ENCODE assay signal across 23 mouse cellular contexts in the genomic region with DNA sequence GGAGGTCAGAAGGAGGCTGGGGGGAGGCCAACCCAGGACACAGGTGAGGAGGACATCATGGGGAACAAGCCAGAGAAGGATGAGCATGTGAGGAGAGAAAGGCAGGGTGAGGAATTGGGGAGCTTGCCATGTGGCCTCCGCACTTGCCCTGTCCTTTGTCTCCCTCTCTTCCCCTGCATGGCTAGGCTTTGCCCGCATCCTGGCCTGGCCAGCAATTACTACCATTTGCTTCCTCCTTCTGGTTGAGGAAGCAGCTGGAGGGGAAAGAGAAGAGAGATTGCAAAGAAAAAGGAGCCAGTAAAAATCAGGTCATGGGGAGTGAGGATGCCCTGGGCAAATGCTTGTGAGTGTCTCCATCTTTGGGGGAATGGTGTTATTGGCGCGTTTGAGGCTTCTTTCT.
DNase-seq lines count a peak whose midpoint lies in the region; ATAC-seq lines count a peak whose summit lies in the region.
"Had no signal": no experiment of that assay in that cellular context is flagged by ENCODE, and none has a peak within 500 bp of the region (broad histone marks: within the 10 kb centered on the region; RNA-seq: fewer than 3 reads in every experiment).

No protein-coding gene starts in this region.

- no peaks in the 10 kb centered on the region for H3K27me3 ChIP-seq in heart, embryonic 12.5 days (replicated peaks)
- no peaks in the 10 kb centered on the region for H3K27me3 ChIP-seq in neural tube, embryonic 13.5 days
- 0 out of 2 replicates have a peak, but pooled peaks cover 1% of the 10 kb centered on the region for H3K27me3 ChIP-seq in neural tube, embryonic 15.5 days (replicated peaks)
- H3K27me3 ChIP-seq: embryonic facial prominence, embryonic 15.5 days; heart, embryonic 13.5 days; kidney, embryonic 15.5 days; limb, embryonic 13.5 days; midbrain, embryonic 12.5 days; Patski had no signal

- peaks cover 6% of the 10 kb centered on the region for H3K36me3 ChIP-seq in heart, embryonic 12.5 days
- H3K36me3 ChIP-seq in neural tube, embryonic 13.5 days: no peaks in the 10 kb centered on the region
- no peaks in the 10 kb centered on the region for H3K36me3 ChIP-seq in neural tube, embryonic 15.5 days
- H3K36me3 ChIP-seq: embryonic facial prominence, embryonic 15.5 days; limb, embryonic 13.5 days; midbrain, embryonic 12.5 days had no signal

- DNase-seq in cerebellum, adult 8-10 months: peak; percentile 4
- no peak for DNase-seq in cerebellum, postnatal 36 days
- DNase-seq in heart, adult 11 months: peak; percentile 87
- DNase-seq: thymus, adult 18-20 months had no signal

- H3K4me1 ChIP-seq in heart, embryonic 12.5 days (replicated peaks): no peaks in the 10 kb centered on the region
- H3K4me1 ChIP-seq in neural tube, embryonic 13.5 days (replicated peaks): peaks cover 27% of the 10 kb centered on the region
- H3K4me1 ChIP-seq in neural tube, embryonic 15.5 days: peaks cover 13% of the 10 kb centered on the region
- H3K4me1 ChIP-seq: heart, embryonic 13.5 days; limb, embryonic 13.5 days; midbrain, embryonic 12.5 days had no signal

- ATAC-seq in heart, embryonic 12.5 days (ENCODE audit: insufficient number of reproducible peaks, low FRiP score): no peak
- no peak; the same call in 1 of the 2 replicates for ATAC-seq in neural tube, embryonic 13.5 days (ENCODE audit: low read depth)
- ATAC-seq in neural tube, embryonic 15.5 days (ENCODE audit: low FRiP score): no peak
- no peak for ATAC-seq in megakaryocyte-erythroid progenitor cell, adult 5-6 weeks (replicated peaks; ENCODE audit: low FRiP score, low TSS enrichment, poor library complexity, severe bottlenecking)
- ATAC-seq: liver, postnatal 0 days had no signal

- H3K4me3 ChIP-seq in heart, embryonic 12.5 days: no peak overlapping the region
- no peak overlapping the region for H3K4me3 ChIP-seq in neural tube, embryonic 13.5 days
- no peak overlapping the region for H3K4me3 ChIP-seq in neural tube, embryonic 15.5 days (replicated peaks)
- H3K4me3 ChIP-seq: embryonic facial prominence, embryonic 10.5 days; embryonic facial prominence, embryonic 15.5 days; gastrocnemius, adult 2 months; heart, adult 2 months; heart, embryonic 13.5 days; kidney, embryonic 15.5 days; limb, embryonic 13.5 days; midbrain, embryonic 12.5 days; myocyte had no signal

- H3K9me3 ChIP-seq in heart, embryonic 12.5 days (replicated peaks): peaks cover 4% of the 10 kb centered on the region
- H3K9me3 ChIP-seq in neural tube, embryonic 13.5 days: no peaks in the 10 kb centered on the region
- H3K9me3 ChIP-seq in neural tube, embryonic 15.5 days (replicated peaks): no peaks in the 10 kb centered on the region
- H3K9me3 ChIP-seq: embryonic facial prominence, embryonic 15.5 days; G1E; kidney, embryonic 15.5 days; limb, embryonic 13.5 days; midbrain, embryonic 12.5 days had no signal

- WGBS in heart, embryonic 12.5 days: 93% methylated on average over 4 of the region's 4 CpGs
- 87% methylated on average over 4 of the region's 4 CpGs for WGBS in neural tube, embryonic 13.5 days
- 87% methylated on average over 4 of the region's 4 CpGs for WGBS in neural tube, embryonic 15.5 days

- H3K4me2 ChIP-seq in heart, embryonic 12.5 days: no peak overlapping the region
- no peak overlapping the region for H3K4me2 ChIP-seq in neural tube, embryonic 13.5 days
- no peak overlapping the region for H3K4me2 ChIP-seq in neural tube, embryonic 15.5 days
- H3K4me2 ChIP-seq: embryonic facial prominence, embryonic 15.5 days; heart, embryonic 13.5 days; hindbrain, embryonic 14.5 days; kidney, embryonic 15.5 days; limb, embryonic 13.5 days; liver, embryonic 11.5 days; midbrain, embryonic 12.5 days had no signal

- no peak overlapping the region for H3K9ac ChIP-seq in heart, embryonic 12.5 days
- no peak overlapping the region for H3K9ac ChIP-seq in neural tube, embryonic 13.5 days
- no peak overlapping the region for H3K9ac ChIP-seq in neural tube, embryonic 15.5 days (replicated peaks)
- H3K9ac ChIP-seq: embryonic facial prominence, embryonic 15.5 days; heart, embryonic 13.5 days; hindbrain, embryonic 14.5 days; kidney, embryonic 15.5 days; limb, embryonic 13.5 days; liver, postnatal 0 days; midbrain, embryonic 12.5 days had no signal

- H3K27ac ChIP-seq in heart, embryonic 12.5 days (ENCODE audit: poor library complexity, severe bottlenecking): no peak overlapping the region
- peak overlapping the region; percentile 72; the same call in 1 of the 2 replicates for H3K27ac ChIP-seq in neural tube, embryonic 13.5 days (replicated peaks)
- no peak overlapping the region for H3K27ac ChIP-seq in neural tube, embryonic 15.5 days (replicated peaks)
- H3K27ac ChIP-seq: gastrocnemius, adult 2 months; heart, adult 2 months; heart, embryonic 13.5 days; hindbrain, embryonic 14.5 days; kidney, embryonic 15.5 days; limb, embryonic 13.5 days; stomach, postnatal 0 days had no signal

Comparison
In these comparisons a context has a peak if more than half of its experiments do, and no peak if none do; other contexts are left out.
1. DNase-seq: peak in cerebellum, adult 8-10 months (single experiment) and heart, adult 11 months (single experiment); none in cerebellum, postnatal 36 days (0 of 2).